Mouse (Mus musculus): ENCODE data around the gene Spata25. TPM values are rescaled to one million over a fixed set of nuclear protein-coding genes. Genes with fewer than 3 reads are reported as not detected.
"Not testable (repeated sequence)": the region's sequence is repeated elsewhere in the genome, so short reads cannot be mapped to it uniquely, and the experiment has no call there.

The Spata25 gene
- polyA plus RNA-seq, 1 experiment from 2014 or later = not detected

GRCm38 (mm10) chr2:164857101-164857821 is 28.9 kb upstream of the Spata25 start, which contains the start of gene Pltp:
Pltp (minus strand) TSS chr2:164857711.
- no peaks in the 10 kb centered on the region for H3K36me3 ChIP-seq (ENCODE audit: control insufficient read depth, insufficient read depth)
- H3K27me3 ChIP-seq (ENCODE audit: control insufficient read depth, insufficient read depth, low read length) = peaks cover 31% of the 10 kb centered on the region
- peak within 1 kb of the TSS; percentile 23; the same call in 1 of the 2 replicates for H3K27ac ChIP-seq (ENCODE audit: low read length)
- H3K4me1 ChIP-seq (ENCODE audit: control insufficient read depth, insufficient read depth, low read length) = peaks cover 23% of the 10 kb centered on the region
- H3K9ac ChIP-seq (ENCODE audit: low read length) = peak within 1 kb of the TSS; percentile 69
- H3K4me2 ChIP-seq (ENCODE audit: low read depth, low read length) = peak within 1 kb of the TSS; percentile 98
- H3K9me3 ChIP-seq (replicated peaks; ENCODE audit: control insufficient read depth, low read length) = no peaks in the 10 kb centered on the region
- H3K4me3 ChIP-seq (ENCODE audit: low read length) = peak within 1 kb of the TSS; percentile 62
- ATAC-seq (replicated peaks; ENCODE audit: extremely low read depth, insufficient read depth, low FRiP score) = peak; percentile 65; the same call in 1 of the 2 replicates
- WGBS = under 1% methylated on average over 44 of the region's 47 CpGs

GRCm38 (mm10) chr2:164856309-164857100 is 28.2 kb upstream of the Spata25 start:
- peak overlapping the region; percentile 62 for H3K4me3 ChIP-seq (ENCODE audit: low read length)
- no peak for ATAC-seq (replicated peaks; ENCODE audit: extremely low read depth, insufficient read depth, low FRiP score)
- peaks cover 16% of the 10 kb centered on the region for H3K4me1 ChIP-seq (ENCODE audit: control insufficient read depth, insufficient read depth, low read length)
- H3K9ac ChIP-seq (ENCODE audit: low read length) = peak overlapping the region; percentile 69
- WGBS = 1% methylated on average over 42 of the region's 42 CpGs
- peak overlapping the region; percentile 98 for H3K4me2 ChIP-seq (ENCODE audit: low read depth, low read length)
- no peaks in the 10 kb centered on the region for H3K36me3 ChIP-seq (ENCODE audit: control insufficient read depth, insufficient read depth)
- peaks cover 31% of the 10 kb centered on the region for H3K27me3 ChIP-seq (ENCODE audit: control insufficient read depth, insufficient read depth, low read length)
- H3K27ac ChIP-seq (ENCODE audit: low read length) = no peak overlapping the region
- H3K9me3 ChIP-seq (replicated peaks; ENCODE audit: control insufficient read depth, low read length) = no peaks in the 10 kb centered on the region

GRCm38 (mm10) chr2:164855572-164855971 is 27.2 kb upstream of the Spata25 start:
- not testable (repeated sequence) for H3K9ac ChIP-seq (ENCODE audit: low read length); ATAC-seq (replicated peaks; ENCODE audit: extremely low read depth, insufficient read depth, low FRiP score); H3K4me3 ChIP-seq (ENCODE audit: low read length); H3K27ac ChIP-seq (ENCODE audit: low read length); H3K36me3 ChIP-seq (ENCODE audit: control insufficient read depth, insufficient read depth); H3K4me1 ChIP-seq (ENCODE audit: control insufficient read depth, insufficient read depth, low read length); H3K4me2 ChIP-seq (ENCODE audit: low read depth, low read length); H3K9me3 ChIP-seq (replicated peaks; ENCODE audit: control insufficient read depth, low read length)
- WGBS = 80% methylated on average over 5 of the region's 5 CpGs
- H3K27me3 ChIP-seq (ENCODE audit: control insufficient read depth, insufficient read depth, low read length) = peaks cover 31% of the 10 kb centered on the region

DNA sequence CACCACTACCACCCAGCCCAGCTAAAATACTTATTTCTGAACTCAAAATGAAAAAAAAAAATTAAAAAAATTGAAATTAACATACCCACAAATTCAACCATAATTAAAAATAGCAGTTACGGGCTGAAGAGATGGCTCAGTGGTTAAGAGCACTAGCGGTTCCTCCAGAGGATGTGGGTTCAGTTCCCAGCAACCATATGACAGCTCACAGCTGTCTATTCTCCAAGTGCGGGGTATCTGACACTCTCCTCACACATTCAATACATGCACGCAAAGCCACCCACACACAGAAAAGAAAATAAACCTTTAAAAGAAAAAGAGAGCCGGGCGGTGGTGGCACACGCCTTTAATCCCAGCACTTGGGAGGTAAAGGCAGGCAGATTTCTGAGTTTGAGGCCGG is 21.7 kb upstream of the Spata25 start:
- no peaks in the 10 kb centered on the region for H3K36me3 ChIP-seq (ENCODE audit: control insufficient read depth, insufficient read depth)
- no peaks in the 10 kb centered on the region for H3K9me3 ChIP-seq (replicated peaks; ENCODE audit: control insufficient read depth, low read length)
- H3K4me2 ChIP-seq (ENCODE audit: low read depth, low read length) = no peak overlapping the region
- no peak overlapping the region for H3K9ac ChIP-seq (ENCODE audit: low read length)
- H3K4me3 ChIP-seq (ENCODE audit: low read length) = no peak overlapping the region
- no peaks in the 10 kb centered on the region for H3K4me1 ChIP-seq (ENCODE audit: control insufficient read depth, insufficient read depth, low read length)
- ATAC-seq (replicated peaks; ENCODE audit: extremely low read depth, insufficient read depth, low FRiP score) = no peak
- peaks cover 12% of the 10 kb centered on the region for H3K27me3 ChIP-seq (ENCODE audit: control insufficient read depth, insufficient read depth, low read length)
- 75% methylated on average over 8 of the region's 8 CpGs for WGBS
- no peak overlapping the region for H3K27ac ChIP-seq (ENCODE audit: low read length)

DNA sequence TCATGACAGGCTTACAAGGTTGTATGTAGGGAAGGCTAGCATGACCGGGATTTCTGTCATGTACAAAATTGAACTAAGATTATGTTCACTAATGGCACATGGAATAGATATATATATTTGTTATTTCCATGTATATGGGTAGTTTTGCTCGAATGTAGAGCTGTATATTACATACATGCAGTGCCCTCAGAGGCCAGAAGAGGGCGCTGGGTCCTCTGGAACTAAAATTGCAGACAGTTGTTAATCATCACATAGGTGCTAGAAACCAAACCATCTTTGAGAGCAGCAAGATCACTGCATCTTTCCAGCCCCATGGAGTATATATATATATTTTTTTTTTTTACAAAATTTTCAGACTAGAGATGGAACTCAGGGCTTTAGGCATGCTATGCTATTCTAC is 17.4 kb upstream of the Spata25 start:
- no peak for ATAC-seq (replicated peaks; ENCODE audit: extremely low read depth, insufficient read depth, low FRiP score)

DNA sequence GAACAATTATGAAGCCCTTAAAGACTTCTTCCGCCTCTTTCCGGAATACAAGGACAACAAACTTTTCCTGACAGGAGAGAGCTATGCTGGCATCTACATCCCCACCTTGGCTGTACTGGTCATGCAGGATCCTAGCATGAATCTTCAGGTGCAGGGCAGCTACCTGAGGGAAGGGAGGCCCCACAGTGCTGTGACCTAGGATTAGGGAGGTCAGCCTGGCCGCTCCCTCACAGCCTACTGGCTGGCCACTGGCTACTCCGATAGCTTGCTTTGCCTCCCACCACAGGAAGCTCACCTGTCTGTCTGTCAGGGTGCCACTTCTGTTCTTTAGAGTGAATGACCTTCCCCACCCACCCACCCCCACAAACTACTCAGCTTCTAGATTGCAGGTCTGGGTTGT is 6.8 kb upstream of the Spata25 start:
- Histone ChIP-seq H3K9ac (ENCODE audit: low read length) (0 out of 2 replicates have a peak overlapping the region, but pooled peaks have one; percentile 89), H3K4me2 (ENCODE audit: low read depth, low read length) (peak overlapping the region; percentile 97; the same call in 1 of the 2 replicates), H3K36me3 (ENCODE audit: control insufficient read depth, insufficient read depth) (peaks cover 38% of the 10 kb centered on the region), H3K4me3 (ENCODE audit: low read length) (peak overlapping the region; percentile 75; the same call in 1 of the 2 replicates), H3K27ac (ENCODE audit: low read length) (no peak overlapping the region), H3K27me3 (ENCODE audit: control insufficient read depth, insufficient read depth, low read length) (no peaks in the 10 kb centered on the region), H3K4me1 (ENCODE audit: control insufficient read depth, insufficient read depth, low read length) (peaks cover 15% of the 10 kb centered on the region), H3K9me3 (replicated peaks; ENCODE audit: control insufficient read depth, low read length) (no peaks in the 10 kb centered on the region)
- 90% methylated on average over 4 of the region's 4 CpGs for WGBS
- ATAC-seq (replicated peaks; ENCODE audit: extremely low read depth, insufficient read depth, low FRiP score) = no peak

More for the DNA sequence above, 17.4 kb upstream of the Spata25 start:
- no peak overlapping the region for H3K4me2 ChIP-seq (ENCODE audit: low read depth, low read length)
- no peaks in the 10 kb centered on the region; the same call in 1 of the 2 replicates for H3K36me3 ChIP-seq (ENCODE audit: control insufficient read depth, insufficient read depth)
- no peaks in the 10 kb centered on the region for H3K4me1 ChIP-seq (ENCODE audit: control insufficient read depth, insufficient read depth, low read length)
- H3K9ac ChIP-seq (ENCODE audit: low read length) = no peak overlapping the region
- 55% methylated on average over 3 of the region's 3 CpGs for WGBS
- H3K4me3 ChIP-seq (ENCODE audit: low read length) = no peak overlapping the region
- no peak overlapping the region for H3K27ac ChIP-seq (ENCODE audit: low read length)
- H3K27me3 ChIP-seq (ENCODE audit: control insufficient read depth, insufficient read depth, low read length) = no peaks in the 10 kb centered on the region
- no peaks in the 10 kb centered on the region for H3K9me3 ChIP-seq (replicated peaks; ENCODE audit: control insufficient read depth, low read length)

DNA sequence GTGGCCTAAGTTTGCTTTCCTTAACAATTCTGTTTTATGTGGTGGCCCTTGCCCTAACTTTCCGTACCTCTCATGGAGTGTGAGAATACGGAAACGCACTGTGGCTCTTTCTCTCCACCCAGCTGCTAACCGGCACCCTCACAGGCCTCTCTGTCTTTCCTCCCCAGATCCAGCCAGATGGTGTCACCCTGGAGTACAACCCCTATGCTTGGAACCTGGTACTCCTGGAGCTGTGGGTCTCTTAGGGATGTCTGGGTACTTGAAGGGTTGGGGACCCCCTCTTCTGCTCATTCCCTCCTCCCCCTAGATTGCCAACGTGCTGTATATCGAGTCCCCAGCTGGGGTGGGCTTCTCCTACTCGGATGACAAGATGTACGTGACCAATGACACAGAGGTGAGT is 6.2 kb upstream of the Spata25 start:
- Histone ChIP-seq H3K27me3 (ENCODE audit: control insufficient read depth, insufficient read depth, low read length) (no peaks in the 10 kb centered on the region), H3K27ac (ENCODE audit: low read length) (peak overlapping the region; percentile 99), H3K36me3 (ENCODE audit: control insufficient read depth, insufficient read depth) (peaks cover 35% of the 10 kb centered on the region), H3K9me3 (replicated peaks; ENCODE audit: control insufficient read depth, low read length) (no peaks in the 10 kb centered on the region), H3K4me2 (ENCODE audit: low read depth, low read length) (peak overlapping the region; percentile 97), H3K4me1 (ENCODE audit: control insufficient read depth, insufficient read depth, low read length) (peaks cover 15% of the 10 kb centered on the region), H3K9ac (ENCODE audit: low read length) (peak overlapping the region; percentile 89), H3K4me3 (ENCODE audit: low read length) (peak overlapping the region; percentile 75)
- no peak for ATAC-seq (replicated peaks; ENCODE audit: extremely low read depth, insufficient read depth, low FRiP score)
- WGBS = 40% methylated on average over 8 of the region's 8 CpGs

DNA sequence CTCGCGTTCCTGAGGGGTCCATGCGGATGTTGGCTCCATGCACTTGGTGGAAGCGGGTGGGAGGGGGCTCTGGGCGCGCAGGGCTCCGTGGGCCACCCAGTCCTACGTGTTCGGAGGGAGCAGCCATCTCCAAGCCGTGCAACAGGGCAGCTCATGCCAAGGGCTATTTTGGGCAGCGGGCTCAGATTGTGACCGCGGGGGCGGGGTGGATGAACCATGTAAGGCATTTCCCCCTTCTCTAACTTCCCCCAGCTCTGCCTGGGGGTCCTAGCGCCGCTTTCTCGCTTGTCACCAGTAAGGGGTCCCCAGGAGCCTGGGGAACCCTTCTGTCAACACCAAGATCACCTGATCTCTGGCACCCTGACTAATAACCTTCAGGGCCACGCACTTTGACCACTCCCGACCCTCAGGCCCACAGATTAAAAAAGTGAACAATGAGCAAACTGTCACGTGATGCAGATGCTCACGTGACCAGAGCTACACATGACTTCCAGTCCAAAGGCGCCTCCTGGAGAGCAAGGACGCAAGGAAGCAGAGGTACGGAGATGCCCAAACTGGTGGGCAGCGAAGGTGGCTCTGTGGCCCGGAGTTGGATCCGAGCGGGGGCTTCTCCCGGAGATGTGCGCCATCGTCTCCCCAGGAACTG is 5.1 kb upstream of the Spata25 start, which contains the start of gene Neurl2:
Gene Neurl2, minus strand, starts transcription at position 143 of the 646 bp plus-strand sequence.
- ATAC-seq (replicated peaks; ENCODE audit: extremely low read depth, insufficient read depth, low FRiP score) = peak; percentile 91
- Histone ChIP-seq H3K27ac (ENCODE audit: low read length) (peak within 1 kb of the TSS; percentile 99), H3K4me3 (ENCODE audit: low read length) (peak within 1 kb of the TSS; percentile 75), H3K27me3 (ENCODE audit: control insufficient read depth, insufficient read depth, low read length) (no peaks in the 10 kb centered on the region), H3K9me3 (replicated peaks; ENCODE audit: control insufficient read depth, low read length) (no peaks in the 10 kb centered on the region), H3K4me2 (ENCODE audit: low read depth, low read length) (peak within 1 kb of the TSS; percentile 97), H3K9ac (ENCODE audit: low read length) (peak within 1 kb of the TSS; percentile 89), H3K36me3 (ENCODE audit: control insufficient read depth, insufficient read depth) (peaks cover 24% of the 10 kb centered on the region), H3K4me1 (ENCODE audit: control insufficient read depth, insufficient read depth, low read length) (peaks cover 15% of the 10 kb centered on the region)
- 0% methylated on average over 31 of the region's 31 CpGs for WGBS

Measured in heart, embryonic 16.5 days (tissue).